Mouse (Mus musculus): ENCODE measurements around the gene Mcpt9. TPM values are rescaled to one million over a fixed set of nuclear protein-coding genes. Genes with fewer than 3 reads are reported as not detected.
"Not testable (repeated sequence)": the region's sequence is repeated elsewhere in the genome, so short reads cannot be mapped to it uniquely, and the experiment has no call there.

Mcpt9 gene
- not detected in 2 replicates for polyA plus RNA-seq (2016; fragmentation: Nextera tagmentation; extraction: Ambion mirVana)

DNA sequence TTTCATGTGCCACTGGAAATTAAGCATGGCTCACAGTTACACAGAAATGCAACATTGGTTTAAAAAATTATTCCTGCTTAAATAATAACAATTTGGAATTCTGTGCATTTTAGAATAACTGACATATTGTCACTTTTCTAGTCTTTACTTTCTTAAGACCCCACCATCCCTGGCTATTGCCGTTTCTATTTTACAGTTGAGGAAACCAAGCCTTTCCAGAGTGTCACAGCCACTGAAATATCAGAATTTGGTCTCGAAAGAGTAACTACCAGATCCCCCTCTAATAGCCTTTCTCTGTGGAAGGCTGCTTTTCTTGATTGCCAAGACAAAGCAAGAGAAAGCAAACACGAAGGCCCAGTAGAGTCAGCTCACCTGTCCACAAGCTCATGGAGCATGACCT, at the start of gene Mcpt9:
Mcpt9 (minus strand) TSS at position 101 of the 400 bp plus-strand sequence.
- not testable (repeated sequence) for H3K36me3 ChIP-seq; H3K4me1 ChIP-seq (replicated peaks); H3K27ac ChIP-seq; H3K4me3 ChIP-seq; DNase-seq (ENCODE audit: low spot score); H3K9me3 ChIP-seq; H3K27me3 ChIP-seq (ENCODE audit: insufficient read depth, poor library complexity, severe bottlenecking)
- WGBS = 79% methylated on average over 3 of the region's 3 CpGs

DNA sequence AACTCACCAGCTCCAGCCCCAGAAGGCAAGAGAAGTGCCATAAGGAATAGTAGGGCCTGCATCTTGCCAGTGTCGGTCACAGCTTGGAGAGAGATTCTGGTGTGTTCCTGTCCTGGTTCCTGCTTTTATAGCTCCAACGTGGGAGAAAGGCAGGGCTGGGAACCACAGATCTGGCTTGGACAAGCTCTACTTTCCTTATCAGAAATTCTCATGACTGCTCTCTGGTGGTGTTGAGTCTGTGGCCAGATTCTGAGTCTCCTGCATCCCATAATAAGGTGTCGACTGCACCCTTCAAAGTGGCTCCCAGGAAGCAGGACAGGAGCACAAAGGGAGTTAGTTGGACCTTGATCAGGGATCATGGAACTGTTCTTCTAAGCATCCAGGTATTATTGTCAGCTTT, 31.9 kb upstream of the Mcpt9 start, which contains the start of gene Mcpt4:
Mcpt4 (minus strand) TSS at position 101 of the 400 bp plus-strand sequence.
- H3K27me3 ChIP-seq (ENCODE audit: insufficient read depth, poor library complexity, severe bottlenecking); H3K4me1 ChIP-seq (replicated peaks); H3K27ac ChIP-seq; H3K36me3 ChIP-seq; H3K9me3 ChIP-seq; H3K4me3 ChIP-seq; DNase-seq (ENCODE audit: low spot score): not testable (repeated sequence)
- 76% methylated on average over 3 of the region's 3 CpGs for WGBS

DNA sequence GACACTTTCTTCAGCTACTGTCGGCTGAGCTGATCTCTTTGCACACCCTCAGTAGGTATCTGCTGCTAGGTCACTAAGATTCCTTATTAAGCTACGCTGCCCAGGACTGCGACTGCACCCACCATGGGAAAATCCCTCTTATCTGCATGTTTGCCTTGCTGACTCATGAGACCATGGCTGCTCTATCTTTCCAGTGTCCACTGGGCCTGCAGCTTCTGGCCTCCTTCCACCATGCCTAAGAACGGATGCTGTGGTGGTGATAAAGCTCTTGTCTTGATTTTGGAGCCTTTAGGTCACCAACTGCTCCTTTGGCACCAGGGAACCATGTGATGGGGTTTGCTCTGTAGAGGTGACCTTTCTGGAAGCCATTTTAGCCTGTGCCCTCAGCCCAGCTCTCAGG, 27.4 kb upstream of the Mcpt9 start:
- Histone ChIP-seq H3K27me3 (ENCODE audit: insufficient read depth, poor library complexity, severe bottlenecking) (no peaks in the 10 kb centered on the region), H3K27ac (no peak overlapping the region), H3K36me3 (no peaks in the 10 kb centered on the region), H3K4me1 (replicated peaks) (no peaks in the 10 kb centered on the region), H3K4me3 (no peak overlapping the region), H3K9me3 (no peaks in the 10 kb centered on the region)
- DNase-seq (ENCODE audit: low spot score) = no peak
- 87% methylated on average over 4 of the region's 4 CpGs for WGBS

DNA sequence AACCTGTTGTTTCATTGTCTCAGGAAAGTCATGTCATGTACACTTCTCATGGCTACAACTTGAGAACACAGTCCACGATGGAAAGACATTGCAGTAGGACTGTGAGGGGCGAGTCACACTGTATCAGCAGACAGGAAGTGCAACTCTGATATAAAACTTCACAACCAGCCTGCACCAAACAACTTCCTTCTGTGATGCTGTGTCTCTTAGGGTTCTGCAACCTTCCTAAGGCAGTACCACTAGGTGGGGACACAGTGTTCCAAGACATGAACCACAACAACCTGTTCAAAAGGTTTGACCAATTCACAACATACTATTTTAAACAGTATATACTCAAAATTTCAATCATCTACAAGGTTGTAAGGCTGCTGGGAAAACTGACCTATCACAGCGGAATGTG, 25.1 kb upstream of the Mcpt9 start:
- Histone ChIP-seq H3K4me1 (replicated peaks) (no peaks in the 10 kb centered on the region), H3K27ac (no peak overlapping the region), H3K4me3 (no peak overlapping the region), H3K9me3 (no peaks in the 10 kb centered on the region), H3K27me3 (ENCODE audit: insufficient read depth, poor library complexity, severe bottlenecking) (no peaks in the 10 kb centered on the region), H3K36me3 (no peaks in the 10 kb centered on the region)
- no peak for DNase-seq (ENCODE audit: low spot score)
- whole genome bisulfite sequencing = 87% methylated on average over 3 of the region's 3 CpGs

DNA sequence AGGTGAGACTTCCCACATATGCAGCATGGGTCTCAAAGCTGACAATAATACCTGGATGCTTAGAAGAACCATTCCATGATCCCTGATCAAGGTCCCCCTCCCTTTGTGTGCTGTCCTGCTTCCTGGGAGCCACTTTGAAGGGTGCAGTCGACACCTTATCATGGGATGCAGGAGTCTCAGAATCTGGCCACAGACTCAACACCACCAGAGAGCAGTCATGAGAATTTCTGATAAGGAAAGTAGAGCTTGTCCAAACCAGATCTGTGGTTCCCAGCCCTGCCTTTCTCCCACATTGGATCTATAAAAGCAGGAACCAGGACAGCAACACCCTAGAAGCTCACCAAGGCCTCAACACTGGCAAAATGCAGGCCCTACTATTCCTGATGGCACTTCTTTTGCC, 11.5 kb upstream of the Mcpt9 start, which contains the start of gene Mcpt2:
Mcpt2 (plus strand) TSS at position 250 of the 400 bp plus-strand sequence.
- WGBS = 80% methylated on average over 1 of the region's 1 CpGs
- DNase-seq (ENCODE audit: low spot score); H3K36me3 ChIP-seq; H3K4me1 ChIP-seq (replicated peaks); H3K27me3 ChIP-seq (ENCODE audit: insufficient read depth, poor library complexity, severe bottlenecking); H3K27ac ChIP-seq; H3K4me3 ChIP-seq; H3K9me3 ChIP-seq: not testable (repeated sequence)

DNA sequence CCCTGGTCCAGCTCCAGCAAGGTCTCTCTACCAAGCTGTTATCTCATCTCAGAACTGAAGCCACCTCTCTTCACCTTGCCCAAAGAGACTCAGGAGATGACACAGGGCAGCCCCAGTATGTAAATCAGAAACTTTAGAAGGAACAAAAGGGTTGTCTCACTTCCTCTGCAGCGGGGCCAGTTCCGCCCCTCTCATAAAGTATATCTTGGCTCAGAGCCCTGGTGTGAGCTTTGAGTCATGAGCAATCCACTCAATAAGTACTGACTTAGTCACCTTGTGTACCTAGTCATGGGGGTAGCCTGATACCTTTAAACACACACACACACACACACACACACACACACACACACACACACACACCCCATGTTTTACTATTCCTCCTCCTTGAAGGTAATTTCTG, 4.1 kb upstream of the Mcpt9 start:
- Histone ChIP-seq H3K27me3 (ENCODE audit: insufficient read depth, poor library complexity, severe bottlenecking) (no peaks in the 10 kb centered on the region), H3K4me3 (no peak overlapping the region), H3K27ac (no peak overlapping the region), H3K9me3 (no peaks in the 10 kb centered on the region), H3K36me3 (no peaks in the 10 kb centered on the region), H3K4me1 (replicated peaks) (no peaks in the 10 kb centered on the region)
- WGBS = 93% methylated on average over 2 of the region's 2 CpGs
- no peak for DNase-seq (ENCODE audit: low spot score)

DNA sequence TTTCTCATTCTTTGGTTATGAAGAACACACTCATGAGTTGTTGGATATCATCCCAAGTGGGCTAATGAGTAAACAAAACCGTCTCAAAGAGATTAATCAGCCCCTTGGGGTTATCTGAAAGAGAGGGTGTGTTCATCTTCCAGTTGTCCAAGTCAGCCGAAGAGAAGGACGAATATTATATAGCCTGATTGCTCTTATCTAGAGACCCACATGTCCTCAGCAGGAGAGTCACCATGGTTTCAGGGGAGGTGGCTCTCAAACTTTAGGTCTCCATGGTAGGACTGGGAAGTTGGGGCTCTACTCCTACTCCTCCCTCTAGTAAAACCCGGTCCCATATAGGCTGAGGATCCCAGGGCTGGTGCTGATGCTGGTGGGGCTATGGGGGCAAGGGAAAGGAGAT, 9.0 kb downstream of the Mcpt9 start:
- not testable (repeated sequence) for H3K4me3 ChIP-seq; H3K9me3 ChIP-seq; H3K27me3 ChIP-seq (ENCODE audit: insufficient read depth, poor library complexity, severe bottlenecking); H3K36me3 ChIP-seq; H3K4me1 ChIP-seq (replicated peaks); H3K27ac ChIP-seq; DNase-seq (ENCODE audit: low spot score)
- WGBS = 85% methylated on average over 4 of the region's 4 CpGs

DNA sequence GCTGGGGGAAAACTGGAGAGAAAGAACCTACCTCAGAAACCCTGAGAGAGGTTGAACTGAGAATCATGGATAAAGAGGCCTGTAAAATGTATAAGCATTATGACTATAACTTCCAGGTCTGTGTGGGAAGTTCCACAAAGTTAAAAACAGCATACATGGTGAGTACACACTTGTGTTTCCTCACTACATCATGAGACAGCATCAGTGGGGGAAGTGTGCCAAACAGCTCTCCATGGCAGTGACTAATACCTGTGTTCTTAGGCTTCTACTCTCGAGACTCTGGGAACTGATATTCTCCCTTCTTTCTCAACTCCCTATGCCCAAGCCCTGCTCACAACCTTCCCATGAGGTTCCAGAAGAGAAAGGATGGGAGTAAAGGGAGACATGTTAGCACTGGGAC, 10.8 kb downstream of the Mcpt9 start:
- 78% methylated on average over 1 of the region's 1 CpGs for WGBS
- no peaks in the 10 kb centered on the region for H3K9me3 ChIP-seq
- no peak for DNase-seq (ENCODE audit: low spot score)

DNA sequence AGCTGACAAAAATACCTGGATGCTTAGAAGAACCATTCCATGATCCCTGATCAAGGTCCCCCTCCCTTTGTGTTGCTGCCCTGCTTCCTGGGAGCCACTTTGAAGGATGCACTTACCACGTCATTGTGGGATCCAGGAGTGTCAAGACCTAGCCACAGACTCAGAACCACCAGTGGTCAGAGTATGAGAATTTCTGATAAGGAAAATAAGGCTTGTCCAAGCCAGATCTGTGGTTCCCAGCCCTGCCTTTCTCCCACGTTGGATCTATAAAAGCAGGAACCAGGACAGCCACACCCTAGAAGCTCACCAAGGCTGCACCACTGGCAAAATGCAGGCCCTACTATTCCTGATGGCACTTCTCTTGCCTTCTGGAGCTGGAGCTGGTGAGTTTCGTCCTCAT, 12.6 kb downstream of the Mcpt9 start, which contains the start of gene Mcpt1:
Mcpt1 (plus strand) TSS at position 301 of the 400 bp plus-strand sequence.
- not testable (repeated sequence) for H3K27ac ChIP-seq; DNase-seq (ENCODE audit: low spot score); H3K4me1 ChIP-seq (replicated peaks); H3K4me3 ChIP-seq; H3K27me3 ChIP-seq (ENCODE audit: insufficient read depth, poor library complexity, severe bottlenecking); H3K36me3 ChIP-seq; H3K9me3 ChIP-seq
- 85% methylated on average over 3 of the region's 3 CpGs for WGBS

More for the DNA sequence above, 10.8 kb downstream of the Mcpt9 start:
- Histone ChIP-seq H3K27me3 (ENCODE audit: insufficient read depth, poor library complexity, severe bottlenecking) (no peaks in the 10 kb centered on the region), H3K36me3 (no peaks in the 10 kb centered on the region), H3K4me1 (replicated peaks) (no peaks in the 10 kb centered on the region), H3K4me3 (no peak overlapping the region), H3K27ac (no peak overlapping the region)

DNA sequence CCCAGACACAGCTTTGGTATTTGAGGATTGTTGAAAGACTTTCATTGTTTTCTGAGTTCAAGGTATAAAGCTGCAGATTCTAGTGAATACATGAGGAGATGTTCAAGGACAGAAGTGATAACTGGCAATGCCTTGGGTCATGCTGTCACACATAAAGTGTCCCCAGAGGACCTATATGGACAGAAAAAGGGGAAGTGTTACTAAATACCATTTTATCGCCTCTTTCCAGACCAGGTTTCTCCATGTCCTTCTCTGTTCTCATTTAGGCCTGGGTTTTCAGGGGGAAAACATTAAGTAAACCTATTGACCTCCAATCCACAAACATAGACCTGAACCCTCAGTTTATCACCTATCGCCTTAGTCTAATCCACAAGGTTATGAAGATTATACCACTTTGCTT, 16.4 kb downstream of the Mcpt9 start:
- no peak overlapping the region for H3K4me3 ChIP-seq
- no peak for DNase-seq (ENCODE audit: low spot score)
- no peaks in the 10 kb centered on the region for H3K36me3 ChIP-seq
- no peaks in the 10 kb centered on the region for H3K4me1 ChIP-seq (replicated peaks)
- H3K27ac ChIP-seq = no peak overlapping the region
- no peaks in the 10 kb centered on the region for H3K27me3 ChIP-seq (ENCODE audit: insufficient read depth, poor library complexity, severe bottlenecking)
- 90% methylated on average over 2 of the region's 2 CpGs for WGBS
- H3K9me3 ChIP-seq = no peaks in the 10 kb centered on the region

DNA sequence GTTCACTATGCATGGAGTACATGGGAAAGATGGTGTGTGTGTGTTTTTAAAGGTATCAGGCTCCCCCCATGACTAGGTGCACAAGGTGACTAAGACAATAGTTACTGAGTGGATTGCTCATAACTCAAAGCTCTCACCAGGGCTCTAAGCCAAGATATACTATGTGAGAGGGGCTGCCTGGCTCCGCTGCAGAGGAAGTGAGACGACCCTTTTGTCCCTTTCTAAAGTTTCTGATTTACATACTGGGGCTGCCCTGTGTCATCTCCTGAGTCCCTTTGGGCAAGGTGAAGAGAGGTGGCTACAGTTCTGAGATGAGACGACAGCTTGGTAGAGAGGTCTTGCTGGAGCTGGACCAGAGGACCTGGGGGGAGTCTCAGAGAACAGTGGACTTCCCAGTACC, 17.1 kb downstream of the Mcpt9 start:
- H3K4me1 ChIP-seq (replicated peaks) = no peaks in the 10 kb centered on the region
- no peak for DNase-seq (ENCODE audit: low spot score)
- 78% methylated on average over 3 of the region's 3 CpGs for WGBS
- H3K27me3 ChIP-seq (ENCODE audit: insufficient read depth, poor library complexity, severe bottlenecking) = no peaks in the 10 kb centered on the region
- H3K36me3 ChIP-seq = no peaks in the 10 kb centered on the region
- no peaks in the 10 kb centered on the region for H3K9me3 ChIP-seq
- H3K4me3 ChIP-seq = no peak overlapping the region
- H3K27ac ChIP-seq = no peak overlapping the region

DNA sequence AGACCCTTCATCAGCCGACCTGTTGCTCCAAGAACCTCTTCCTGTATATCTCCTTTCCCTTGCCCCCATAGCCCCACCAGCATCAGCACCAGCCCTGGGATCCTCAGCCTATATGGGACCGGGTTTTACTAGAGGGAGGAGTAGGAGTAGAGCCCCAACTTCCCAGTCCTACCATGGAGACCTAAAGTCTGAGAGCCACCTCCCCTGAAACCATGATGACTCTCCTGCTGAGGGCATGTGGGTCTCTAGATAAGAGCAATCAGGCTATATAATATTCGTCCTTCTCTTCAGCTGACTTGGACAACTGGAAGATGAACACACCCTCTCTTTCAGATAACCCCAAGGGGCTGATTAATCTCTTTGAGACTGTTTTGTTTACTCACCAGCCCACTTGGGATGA, 42.8 kb downstream of the Mcpt9 start:
- H3K27ac ChIP-seq; H3K9me3 ChIP-seq; H3K4me1 ChIP-seq (replicated peaks); H3K4me3 ChIP-seq; DNase-seq (ENCODE audit: low spot score); H3K27me3 ChIP-seq (ENCODE audit: insufficient read depth, poor library complexity, severe bottlenecking); H3K36me3 ChIP-seq: not testable (repeated sequence)
- 83% methylated on average over 2 of the region's 3 CpGs for WGBS
